Mouse (Mus musculus): ENCODE data around the gene Plxnd1.

Gene Plxnd1

DNA sequence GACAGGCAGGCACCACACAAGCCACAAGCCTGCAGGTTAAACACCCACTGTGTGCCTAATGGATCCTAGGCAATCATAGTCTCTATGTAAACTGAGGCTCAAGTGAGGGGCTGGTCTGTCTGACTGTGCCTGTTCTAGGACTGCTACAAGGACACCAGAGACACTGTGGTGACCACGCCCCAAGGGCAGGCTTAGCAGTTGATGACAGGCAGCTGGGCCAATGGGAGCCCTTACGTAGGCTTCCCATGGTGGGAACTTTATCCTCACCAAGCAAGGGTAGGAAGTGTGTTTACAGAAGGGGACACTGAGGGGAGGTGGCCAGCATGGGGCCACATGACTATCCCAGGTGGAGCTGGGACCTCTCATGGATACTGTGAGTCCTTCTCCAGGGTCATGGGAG, 4.4 kb upstream of the Plxnd1 start:
- DNase-seq (ENCODE audit: low spot score) = no peak

DNA sequence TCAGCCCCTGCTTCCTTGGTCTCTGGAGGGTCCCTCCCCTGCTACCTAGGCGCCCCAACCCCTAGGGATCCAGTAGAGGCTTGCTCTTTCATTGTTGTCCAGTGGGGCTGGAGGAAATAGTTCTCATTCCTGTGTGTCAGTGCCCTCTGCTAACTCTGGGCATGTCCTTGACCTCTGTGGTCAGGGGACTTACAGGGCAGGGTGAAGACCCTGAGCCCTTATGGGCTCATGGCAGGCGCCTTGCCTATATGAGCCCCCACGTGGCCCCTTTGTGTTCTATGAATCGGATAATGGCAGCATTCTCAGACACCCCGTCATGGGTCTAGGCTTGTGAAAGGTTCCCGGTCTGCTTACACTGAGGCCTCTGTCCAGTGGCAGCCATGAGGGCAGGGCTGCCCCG, 4.0 kb upstream of the Plxnd1 start:
- DNase-seq (ENCODE audit: low spot score) = no peak

DNA sequence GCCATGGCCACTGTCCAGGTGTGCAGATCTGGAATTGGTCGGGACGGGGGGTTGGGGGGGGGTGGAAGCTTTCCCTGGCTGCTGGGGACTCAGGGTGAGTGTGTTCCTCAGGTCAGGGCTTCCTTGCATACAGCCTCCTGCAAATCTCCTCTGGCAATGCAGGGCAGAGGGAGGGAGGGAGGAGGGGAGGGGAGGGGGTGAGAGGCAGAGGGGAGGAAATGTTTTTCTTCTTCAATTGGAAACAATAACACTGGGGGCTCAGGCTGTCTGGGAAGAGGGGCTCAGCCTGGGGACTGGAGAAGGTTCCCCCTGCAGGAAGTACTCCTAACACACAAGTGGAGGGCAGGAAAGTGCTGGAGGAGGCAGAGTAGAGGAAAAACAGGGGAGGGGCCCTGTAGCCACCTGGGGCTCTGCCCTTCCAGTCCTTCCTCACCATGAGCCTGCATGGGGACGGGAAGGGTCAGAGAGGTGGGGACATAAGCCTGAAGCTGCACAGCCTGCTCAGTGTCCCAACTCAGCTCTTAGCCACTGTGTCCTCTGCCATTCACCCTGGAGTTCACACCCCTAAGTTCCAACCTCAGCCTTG, 3.0 kb upstream of the Plxnd1 start:
- DNase-seq (ENCODE audit: low spot score) = no peak

DNA sequence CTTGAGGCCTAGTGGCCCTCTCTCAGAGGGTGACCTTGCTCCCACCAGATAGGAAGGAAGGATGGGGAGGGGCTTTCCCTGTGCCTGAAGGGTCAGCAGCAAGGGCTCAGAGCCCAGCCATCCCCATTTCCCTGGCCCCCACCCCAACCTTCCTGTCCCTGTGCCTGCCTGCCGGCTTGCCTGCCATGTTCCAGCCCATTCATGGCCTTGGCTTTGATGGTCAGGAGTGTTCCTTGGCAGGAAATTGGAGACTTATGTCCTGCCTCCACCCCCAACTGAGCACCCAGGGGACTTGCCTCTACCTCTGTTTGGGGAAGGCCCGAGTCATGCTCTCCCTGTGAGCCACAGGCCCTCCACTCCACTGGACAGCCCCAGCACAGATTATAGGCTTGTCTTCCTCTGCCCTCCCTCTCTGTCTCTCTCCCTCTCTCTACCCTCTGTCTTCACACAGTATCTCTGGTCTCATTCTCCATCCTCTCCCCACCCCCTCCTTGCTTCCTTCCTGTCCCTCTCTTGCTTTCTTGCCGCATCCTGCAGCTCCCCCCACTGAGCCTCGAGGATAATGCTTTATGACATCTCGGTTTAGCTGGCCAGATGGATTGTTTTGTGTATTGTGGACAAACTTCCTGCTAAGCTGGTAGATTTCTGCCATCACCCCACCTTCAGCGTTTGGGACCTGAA, 1.5 kb upstream of the Plxnd1 start:
- no peak for DNase-seq (ENCODE audit: low spot score)

DNA sequence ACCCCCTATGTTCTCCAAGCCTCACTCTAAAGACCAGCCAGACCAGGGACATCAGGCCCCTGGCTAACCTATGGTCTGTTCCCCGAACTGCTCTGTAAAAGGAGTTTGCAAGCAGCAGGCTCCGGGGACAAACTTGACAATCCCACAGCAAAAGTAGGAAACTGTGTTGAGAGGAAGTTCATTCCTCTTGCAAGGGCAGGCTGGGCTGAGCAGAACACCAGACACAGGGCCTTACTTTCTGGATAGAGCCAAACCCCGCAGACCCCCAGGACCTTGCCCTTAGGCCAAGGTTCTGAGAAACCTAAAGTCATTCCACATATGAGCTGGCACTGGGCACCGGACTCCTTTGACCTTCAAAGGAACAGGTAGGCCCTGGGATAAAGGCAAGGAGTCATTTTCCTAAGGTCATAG, 731 bp upstream of the Plxnd1 start:
- DNase-seq (ENCODE audit: low spot score) = no peak

DNA sequence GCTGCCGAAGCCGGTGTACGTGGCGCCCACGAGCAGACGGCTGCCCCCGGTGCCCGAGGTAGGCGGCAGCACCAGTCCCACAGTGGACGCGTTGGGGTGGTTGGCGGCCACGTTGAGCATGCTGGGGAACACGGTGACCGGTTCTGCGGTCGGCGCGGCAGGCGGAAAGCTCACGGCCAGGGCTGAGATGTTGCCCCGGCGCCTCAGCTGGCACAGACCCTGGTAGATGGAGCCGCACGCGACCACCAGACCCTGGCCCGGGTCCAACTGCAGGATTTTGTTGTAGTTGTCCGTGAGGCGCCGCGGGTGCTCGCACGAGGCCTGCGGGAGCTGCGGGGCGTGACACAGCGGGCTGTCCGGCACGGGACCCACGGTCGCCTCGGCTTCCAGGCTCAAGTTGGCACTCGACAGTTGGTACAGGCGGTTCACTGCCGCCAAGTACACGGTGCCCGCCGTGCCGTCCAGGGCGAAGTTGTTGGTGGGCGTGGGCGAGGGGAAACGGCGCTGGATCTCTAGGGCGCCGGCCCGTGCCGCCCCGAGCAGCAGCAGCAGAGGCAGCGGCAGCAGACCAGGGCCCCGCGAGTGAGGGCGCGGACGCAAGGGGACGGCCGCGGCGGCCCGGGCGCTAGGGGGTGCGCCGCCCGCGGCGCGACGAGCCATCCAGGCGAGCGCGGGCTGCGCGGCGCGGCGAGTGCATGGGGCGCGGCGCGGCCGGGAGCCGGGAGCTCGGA, 494 bp downstream of the Plxnd1 start:
- no peak for DNase-seq (ENCODE audit: low spot score)

DNA sequence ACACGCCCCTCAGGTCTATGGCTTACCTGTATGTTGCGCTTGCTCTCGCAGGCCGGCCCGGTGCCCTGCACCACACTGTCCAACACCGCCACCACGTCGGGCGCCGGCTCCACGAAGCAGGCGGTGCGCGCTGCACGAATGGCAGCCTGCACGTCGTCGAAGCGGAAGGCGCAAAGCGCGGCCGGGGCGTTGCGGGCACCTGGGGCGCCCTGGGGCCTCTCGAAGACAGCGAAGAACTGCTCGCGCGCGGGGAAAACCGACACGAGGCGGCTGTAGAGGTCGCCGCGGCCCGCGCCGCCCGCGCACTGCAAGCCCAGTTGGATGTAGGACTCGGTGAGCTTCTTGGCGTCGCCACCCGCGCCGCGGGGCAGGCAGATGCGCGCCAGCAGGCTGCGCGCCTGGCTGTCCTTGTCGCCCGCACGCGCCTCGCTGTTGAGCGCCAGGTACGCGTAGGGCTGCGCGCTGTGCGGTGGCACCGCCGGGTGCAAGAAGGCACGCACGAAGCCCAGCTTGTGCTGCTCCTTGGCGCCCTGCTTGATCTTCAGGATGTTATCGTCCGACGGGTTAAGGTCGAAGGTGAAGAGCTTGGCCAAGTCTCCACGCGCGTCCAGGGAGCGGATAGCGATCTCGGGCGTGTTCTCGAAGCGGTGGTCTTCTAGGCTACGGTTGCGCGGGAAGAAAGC, 1.2 kb downstream of the Plxnd1 start:
- no peak for DNase-seq (ENCODE audit: low spot score)

DNA sequence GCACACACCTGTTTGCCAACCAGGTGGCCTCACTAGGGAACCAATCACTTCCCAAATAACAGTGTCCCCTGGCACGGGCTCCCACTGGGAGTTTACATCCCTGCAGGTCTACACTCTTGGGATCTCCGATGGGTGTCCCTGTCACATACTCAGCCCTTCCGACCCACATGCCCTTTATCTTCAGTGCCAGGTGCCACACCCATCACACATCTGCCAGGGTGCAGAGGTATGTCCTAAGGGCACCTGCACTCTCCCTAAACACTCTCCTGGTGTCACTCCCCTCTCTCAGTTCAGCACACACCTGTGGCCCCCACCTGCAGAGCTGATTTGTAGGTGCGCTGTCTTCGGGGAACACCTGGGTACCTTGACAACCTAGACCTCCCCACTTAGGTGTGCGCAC, 1.8 kb downstream of the Plxnd1 start:
- no peak for DNase-seq (ENCODE audit: low spot score)

DNA sequence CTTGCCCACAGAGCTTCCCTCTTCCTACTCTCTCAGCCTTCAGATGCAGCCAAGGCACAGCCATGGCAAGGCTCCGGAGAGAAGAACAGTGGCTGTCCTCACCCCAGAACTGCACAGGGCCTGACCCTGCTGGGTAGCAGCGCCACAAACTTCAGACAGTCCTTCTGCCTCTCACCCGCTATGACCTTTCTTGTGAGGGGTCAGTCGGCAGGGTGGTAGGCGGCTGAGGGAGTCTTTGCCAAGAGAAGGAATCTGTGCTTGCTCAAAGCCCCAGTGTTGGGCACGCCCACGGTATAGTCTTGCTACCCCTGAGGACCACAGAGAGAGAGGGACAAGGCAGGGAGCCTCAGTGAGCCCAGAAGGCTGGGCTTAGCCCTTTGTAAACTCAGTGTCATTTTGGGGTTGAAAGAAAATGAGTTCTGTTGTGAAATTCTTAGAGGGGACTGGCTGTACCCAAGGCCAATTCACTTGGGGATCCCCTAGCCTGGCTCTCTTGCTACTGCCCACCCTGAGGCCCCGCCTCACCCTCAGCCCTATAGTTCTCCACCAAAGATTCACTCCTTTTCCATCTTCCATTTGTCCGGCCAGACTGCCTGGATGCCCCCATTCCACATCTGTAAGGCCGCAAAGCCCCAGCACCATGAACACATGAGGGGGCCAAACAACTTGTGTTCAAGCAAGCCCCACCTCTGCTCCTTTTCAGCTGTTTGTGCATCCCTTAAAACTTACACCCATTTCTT, 2.8 kb downstream of the Plxnd1 start:
- no peak for DNase-seq (ENCODE audit: low spot score)

DNA sequence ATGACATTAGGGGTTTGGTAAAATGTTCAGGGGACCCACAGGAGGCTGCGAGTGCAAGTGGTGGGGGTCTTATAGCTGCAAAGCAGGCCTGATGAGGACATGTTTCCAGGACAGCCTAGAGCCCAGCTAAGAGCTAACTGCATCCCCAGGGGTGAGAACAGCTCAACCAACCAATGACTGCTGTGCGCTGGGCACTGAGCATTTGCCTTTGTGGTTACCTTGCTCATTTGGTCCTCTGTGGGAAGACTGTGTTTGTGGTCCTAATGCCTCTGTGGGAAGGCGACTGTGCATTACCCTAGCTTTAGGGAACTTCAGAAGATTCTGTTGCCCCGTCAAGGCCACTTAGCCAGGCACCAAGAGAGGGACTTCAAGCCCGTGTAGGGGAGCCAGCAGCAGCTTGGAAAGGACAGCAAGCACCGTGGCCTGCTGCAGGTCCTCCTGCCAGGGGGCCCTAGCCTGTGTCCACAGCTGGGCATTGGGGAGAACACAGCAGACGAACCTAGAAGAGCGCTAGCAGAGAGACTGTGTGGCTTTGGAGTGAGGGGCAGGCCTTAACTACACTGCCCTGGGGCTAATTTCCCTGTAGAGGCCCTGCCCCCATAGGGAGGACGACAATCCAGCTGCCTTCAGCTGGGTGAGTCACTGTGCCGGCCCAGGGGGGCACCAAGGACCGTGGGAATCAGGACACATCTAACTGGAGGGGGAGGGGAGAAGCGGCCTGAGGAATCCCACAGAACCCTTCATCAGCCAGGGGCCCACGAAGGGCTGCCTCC, 3.5 kb downstream of the Plxnd1 start:
- no peak for DNase-seq (ENCODE audit: low spot score)

DNA sequence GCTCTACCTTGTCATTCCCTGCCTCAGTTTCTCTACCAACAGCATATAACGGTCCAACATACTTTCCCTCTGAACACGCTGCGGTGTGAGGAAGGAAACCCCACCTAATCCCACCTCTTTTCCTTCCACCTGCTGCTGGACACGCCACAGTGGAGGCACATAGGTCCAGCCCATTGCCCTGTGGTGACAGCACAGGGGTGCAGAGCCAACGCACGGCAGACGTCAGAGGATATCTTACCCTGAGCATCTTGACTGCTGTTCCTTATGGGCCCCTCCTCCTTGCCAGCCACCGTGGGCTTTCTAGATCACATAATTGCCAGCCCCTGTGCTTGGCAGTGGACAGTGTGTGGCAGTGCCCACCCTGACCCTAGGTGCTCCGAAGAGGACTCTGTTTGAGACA, 4.3 kb downstream of the Plxnd1 start:
- no peak for DNase-seq (ENCODE audit: low spot score)

DNA sequence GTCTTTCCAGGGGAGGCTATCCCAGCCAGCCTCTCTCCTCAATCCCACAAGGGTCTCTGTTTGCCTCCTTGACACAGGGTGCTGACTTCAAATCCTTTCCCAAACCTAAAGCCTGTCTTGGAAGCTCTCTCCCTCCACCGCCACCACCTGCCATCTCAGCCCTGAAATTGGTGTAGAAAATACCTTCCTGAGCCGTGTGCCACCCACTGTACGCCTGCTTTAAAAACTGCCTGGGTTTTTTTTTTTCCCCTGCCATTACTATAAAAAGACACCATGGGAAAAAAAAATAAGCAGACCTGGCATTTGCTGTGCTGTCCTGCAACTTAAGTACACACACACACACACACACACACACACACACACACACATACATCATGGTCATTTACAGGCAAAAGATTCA, 4.7 kb downstream of the Plxnd1 start:
- no peak for DNase-seq (ENCODE audit: low spot score)

DNA sequence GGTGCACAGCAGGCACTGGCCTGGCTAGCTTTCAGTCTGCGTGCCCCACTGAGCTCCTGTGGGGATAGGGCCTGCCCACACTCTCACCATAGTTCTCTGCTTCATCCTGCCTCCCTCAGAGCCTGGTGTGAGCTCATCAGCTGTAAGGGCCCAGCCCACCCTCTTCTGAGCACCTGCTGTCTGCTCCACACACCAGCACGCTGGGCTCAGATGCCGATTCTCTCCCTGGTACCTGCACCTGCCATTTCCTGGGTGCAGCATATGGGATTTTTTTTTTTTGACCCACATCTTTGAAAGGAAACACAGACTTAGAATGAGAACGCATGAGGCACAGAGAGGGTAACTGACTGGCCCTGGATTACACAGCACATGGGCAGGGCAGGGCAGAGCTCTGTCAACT, 5.2 kb downstream of the Plxnd1 start:
- DNase-seq (ENCODE audit: low spot score) = no peak

DNA sequence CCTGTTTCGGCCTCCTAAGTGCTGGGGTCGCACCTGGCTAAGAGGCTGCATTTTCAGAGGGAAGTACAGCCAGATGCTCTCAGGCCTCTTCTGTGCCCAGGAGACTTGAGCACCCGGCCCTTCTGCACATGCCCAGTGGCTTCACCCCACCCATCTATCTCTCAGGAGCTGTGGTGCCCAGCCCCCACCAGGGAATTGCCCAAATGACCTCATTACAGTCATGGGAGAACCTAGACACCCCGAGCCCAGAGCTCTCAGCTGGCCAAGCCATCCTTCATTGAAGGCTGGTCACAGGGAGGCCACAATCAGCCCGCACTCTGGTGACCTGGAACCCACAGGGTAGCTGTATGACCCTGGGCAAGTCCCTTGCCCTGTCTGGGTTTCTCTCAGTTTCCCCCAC, 5.8 kb downstream of the Plxnd1 start:
- DNase-seq (ENCODE audit: low spot score) = no peak

DNA sequence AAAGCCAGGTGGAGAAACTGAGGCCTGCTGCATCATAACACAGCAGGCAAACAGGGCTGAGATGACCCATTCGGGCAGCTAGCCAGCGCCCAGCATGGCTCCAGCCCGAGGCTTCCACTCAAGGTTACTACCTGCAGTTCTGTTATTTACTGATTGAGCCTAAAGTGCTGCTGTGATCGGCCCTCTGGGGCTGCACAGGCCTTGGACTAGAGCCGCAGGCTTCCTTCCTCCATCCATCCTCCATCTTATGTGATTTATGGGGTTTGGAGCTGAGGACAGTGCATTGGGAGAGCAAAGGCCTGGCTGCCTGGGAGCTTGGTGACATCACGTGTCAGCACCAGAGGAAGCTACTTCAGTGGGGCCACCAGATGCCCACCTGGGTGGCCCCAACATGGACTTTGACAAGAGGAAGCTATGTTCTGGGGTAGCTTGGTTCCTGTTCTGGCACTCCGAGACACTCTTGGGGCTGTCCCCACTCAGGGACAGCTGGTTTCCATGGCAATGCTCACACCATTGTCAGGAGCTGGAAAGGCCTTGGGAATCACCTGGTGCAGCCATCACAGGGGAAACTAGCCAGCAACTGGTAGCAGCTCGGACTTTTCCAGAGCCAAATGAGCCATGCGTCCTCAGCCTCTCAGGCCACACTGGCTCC, 7.6 kb downstream of the Plxnd1 start:
- DNase-seq (ENCODE audit: low spot score) = no peak

DNA sequence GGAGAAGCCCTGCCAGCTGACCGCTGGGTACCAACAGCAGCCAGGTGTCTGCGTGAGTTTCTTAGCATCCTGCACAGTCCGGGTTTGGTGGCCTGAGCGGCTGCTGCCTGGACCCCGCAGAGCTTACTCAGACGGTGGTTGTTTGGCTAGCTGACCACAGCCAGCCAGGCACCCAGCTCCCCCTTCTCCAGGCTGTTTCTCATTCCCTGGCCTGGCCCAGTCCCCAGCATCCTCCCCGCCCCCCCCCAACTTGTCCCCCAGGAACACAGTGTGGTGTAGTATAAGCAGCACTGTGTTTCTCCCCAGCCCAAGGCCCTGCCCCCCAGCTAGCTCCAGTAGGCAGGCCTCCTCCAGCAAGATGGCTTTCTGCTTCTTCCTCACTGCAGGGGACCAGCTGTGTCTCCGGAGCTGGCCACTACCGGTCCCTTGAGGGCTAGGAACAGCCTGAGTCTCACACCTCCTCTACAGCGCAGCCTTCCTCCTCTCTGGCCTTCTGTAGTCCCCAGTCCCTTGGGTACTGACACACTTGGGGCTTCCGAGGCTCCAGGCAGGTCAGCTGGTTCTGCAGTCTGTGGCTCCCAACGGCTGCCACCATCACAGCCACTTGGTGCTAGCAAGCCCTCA, 8.2 kb downstream of the Plxnd1 start:
- DNase-seq (ENCODE audit: low spot score) = no peak

DNA sequence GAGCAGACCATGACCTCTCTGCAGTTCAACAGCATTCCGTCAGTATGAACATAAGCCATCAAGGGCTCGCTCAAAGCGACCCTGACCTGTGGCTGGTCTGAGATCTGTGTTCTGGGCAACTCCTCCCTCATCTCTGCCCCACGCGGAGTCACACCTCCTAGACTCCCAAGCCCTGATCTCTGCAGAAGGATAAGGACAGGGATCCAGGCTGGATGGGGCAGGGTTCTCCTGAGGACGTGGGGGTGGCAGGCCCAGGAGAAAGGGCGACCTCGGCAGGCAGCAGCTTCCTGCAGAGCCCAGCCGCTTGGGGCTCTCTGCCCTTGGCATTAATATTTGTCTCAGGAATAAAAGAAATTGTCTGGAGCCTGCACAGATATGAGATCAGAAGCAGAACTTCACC, 9.2 kb downstream of the Plxnd1 start:
- DNase-seq (ENCODE audit: low spot score) = no peak

DNA sequence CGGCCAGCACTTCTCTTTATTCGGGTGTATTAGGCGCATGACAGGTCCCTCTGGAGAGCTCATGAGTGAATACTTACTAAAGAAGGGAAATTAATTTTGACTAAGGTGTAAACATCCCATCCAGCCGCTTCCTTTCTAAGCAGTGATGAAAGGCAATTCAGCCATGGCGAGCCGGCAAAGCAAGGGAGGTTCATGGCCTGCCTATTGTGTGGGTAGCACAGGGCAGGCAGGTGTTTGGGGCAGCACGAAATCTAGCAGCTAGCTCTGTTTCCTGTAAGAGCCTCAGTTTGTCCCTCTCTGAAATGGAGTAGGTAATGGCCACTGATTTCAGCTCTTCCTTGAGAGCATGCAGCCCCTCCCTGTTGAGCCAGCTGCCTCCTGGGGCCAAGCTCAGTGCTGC, 10.2 kb downstream of the Plxnd1 start:
- no peak for DNase-seq (ENCODE audit: low spot score)

DNA sequence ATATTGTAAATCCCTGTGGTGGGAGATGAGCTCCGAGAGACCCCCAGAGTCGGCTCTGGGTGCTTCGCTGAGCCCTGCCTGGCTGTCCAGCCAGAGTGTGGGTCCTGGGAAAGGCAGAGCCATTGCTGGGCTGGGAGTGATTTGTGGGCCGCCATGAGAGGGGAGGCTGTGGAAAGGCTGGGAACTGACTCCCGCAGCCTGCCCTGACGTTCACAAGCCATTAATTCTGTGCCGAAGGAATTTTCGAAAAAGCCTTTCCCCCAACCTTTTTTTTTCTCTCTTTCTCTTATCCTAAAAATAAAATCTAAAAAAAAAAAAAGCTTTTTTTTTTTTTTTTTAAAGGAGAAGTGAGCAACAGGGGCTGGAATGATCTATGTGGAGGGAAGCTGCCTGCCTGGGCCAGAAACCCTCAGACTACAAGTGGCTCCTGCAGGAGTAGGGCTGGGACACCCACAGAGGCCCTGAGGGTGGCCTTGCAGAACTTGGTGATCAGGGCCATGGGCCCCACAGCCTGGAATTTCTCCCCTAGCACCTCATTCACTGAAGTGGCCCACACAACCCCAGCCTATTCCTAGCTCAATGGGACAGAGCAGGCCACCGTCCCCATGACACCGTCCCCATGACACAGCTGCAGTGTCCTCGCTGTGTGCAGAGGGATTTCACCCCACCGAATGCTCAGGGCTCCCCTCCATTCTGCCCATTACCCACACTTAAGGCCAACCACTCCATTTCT, 11.3 kb downstream of the Plxnd1 start:
- no peak for DNase-seq (ENCODE audit: low spot score)

DNA sequence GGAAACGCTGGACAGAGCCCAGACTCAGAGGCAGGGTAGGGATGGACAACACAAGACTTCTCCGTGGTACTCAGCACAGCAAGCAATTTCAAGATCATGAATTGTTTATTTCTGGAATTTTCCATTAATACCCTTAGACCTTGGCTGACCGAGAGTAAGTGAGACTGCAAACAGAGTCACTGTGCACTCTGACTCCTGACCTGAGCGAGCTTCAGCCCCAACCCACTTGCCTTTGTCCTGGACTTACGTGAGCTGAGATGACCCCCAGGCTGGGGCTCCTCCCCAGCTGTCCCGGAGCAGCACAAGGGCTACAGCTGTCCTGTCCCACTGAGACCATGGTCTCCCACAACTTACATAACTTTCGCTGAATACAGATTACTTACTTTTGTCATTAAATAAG, 11.9 kb downstream of the Plxnd1 start:
- no peak for DNase-seq (ENCODE audit: low spot score)
